Mouse (Mus musculus) MEL (cell line): ENCODE results near the gene Wdr70. TPM values are rescaled to one million over a fixed set of nuclear protein-coding genes. Genes with fewer than 3 reads are reported as not detected.

Experiments
- DNase-seq: peaks from one replicate; pipeline ENCODE4 v3.0.0; 2011; ENCODE audit warnings: low read depth, low spot score
- H3K27ac ChIP-seq: 2 replicates; pipeline ENCODE4 v1.5.1; 2012; ENCODE audit warnings: low read depth, mild to moderate bottlenecking, control low read depth, low read length, moderate library complexity; ENCODE audit not compliant: control insufficient read depth
- H3K27me3 ChIP-seq, 2 experiments: fragments of 150-350 bp in 1 of 2; sonication (generic) in 1 of 2; 2 replicates each; pipeline ENCODE4 v1.6.1; 2012; ENCODE audit warnings: low read length in 2 of 2, mild to moderate bottlenecking in 2 of 2, improper control_type of control experiment in 1 of 2, moderate library complexity in 1 of 2; ENCODE audit not compliant: insufficient read depth in 2 of 2, control insufficient read depth in 1 of 2
- H3K36me3 ChIP-seq, 2 experiments: 2 replicates each; pipeline ENCODE4 v1.6.1; 2012 to 2014; ENCODE audit warnings: low read length in 2 of 2, improper control_type of control experiment in 1 of 2, inconsistent platforms in 1 of 2, mild to moderate bottlenecking in 1 of 2; ENCODE audit not compliant: insufficient read depth in 2 of 2, control insufficient read depth in 1 of 2
- H3K4me1 ChIP-seq, 2 experiments: fragments of 150-350 bp in 1 of 2; sonication (generic) in 1 of 2; 2 replicates each; pipeline ENCODE4 v1.6.1; 2012; ENCODE audit warnings: low read length in 2 of 2, improper control_type of control experiment in 1 of 2, mild to moderate bottlenecking in 1 of 2; ENCODE audit not compliant: insufficient read depth in 2 of 2, control insufficient read depth in 1 of 2
- H3K4me3 ChIP-seq, 2 experiments: fragments of 150-350 bp in 1 of 2; sonication (generic) in 1 of 2; 2 replicates each; pipeline ENCODE4 v1.5.1; 2012; ENCODE audit warnings: low read depth in 2 of 2, low read length in 2 of 2, mild to moderate bottlenecking in 2 of 2, moderate library complexity in 2 of 2, control low read depth in 1 of 2, improper control_type of control experiment in 1 of 2; ENCODE audit not compliant: control insufficient read depth in 1 of 2, insufficient read depth in 1 of 2
- H3K79me2 ChIP-seq: 2 replicates; pipeline ENCODE4 v1.6.1; 2012; ENCODE audit warnings: mild to moderate bottlenecking, low read length, moderate library complexity; ENCODE audit not compliant: control insufficient read depth, poor library complexity, insufficient read depth
- H3K9ac ChIP-seq: 2 replicates; pipeline ENCODE4 v1.6.1; 2012; ENCODE audit warnings: low read depth, mild to moderate bottlenecking, control low read depth, low read length, moderate library complexity; ENCODE audit not compliant: control insufficient read depth, poor library complexity, severe bottlenecking
- H3K9me3 ChIP-seq: fragments of 150-350 bp; sonication (generic); replicated peaks from 2 replicates; pipeline ENCODE4 v1.6.1; 2012; ENCODE audit warnings: mild to moderate bottlenecking, low read length, improper control_type of control experiment, moderate library complexity; ENCODE audit not compliant: insufficient read depth
- BHLHE40 ChIP-seq: IDR thresholded peaks from 2 replicates; pipeline ENCODE4 v1.6.1; 2012; ENCODE audit warnings: low read depth, mild to moderate bottlenecking, inconsistent platforms, low read length, improper control_type of control experiment, borderline replicate concordance
- CHD1 ChIP-seq: IDR thresholded peaks from 2 replicates; pipeline ENCODE4 v1.6.1; 2012; ENCODE audit warnings: low read depth, mild to moderate bottlenecking, inconsistent platforms, low read length, improper control_type of control experiment
- CTCF ChIP-seq, 3 experiments: IDR thresholded peaks in 2 of 3; conservative IDR thresholded peaks in 1 of 3; 2 replicates each; pipeline ENCODE4 v1.5.1; 2011 to 2012; ENCODE audit warnings: low read length in 3 of 3, low read depth in 2 of 3, mild to moderate bottlenecking in 2 of 3, improper control_type of control experiment in 1 of 3, inconsistent platforms in 1 of 3, mixed read lengths in 1 of 3, moderate library complexity in 1 of 3; ENCODE audit not compliant: control insufficient read depth in 1 of 3, insufficient read depth in 1 of 3, poor library complexity in 1 of 3, severe bottlenecking in 1 of 3
- E2F4 ChIP-seq: IDR thresholded peaks from 2 replicates; pipeline ENCODE4 v1.6.1; 2011; ENCODE audit warnings: low read depth, low read length, improper control_type of control experiment, borderline replicate concordance
- ELF1 ChIP-seq: IDR thresholded peaks from 2 replicates; pipeline ENCODE4 v1.6.1; 2014; ENCODE audit warnings: low read depth, mild to moderate bottlenecking, inconsistent platforms, low read length, improper control_type of control experiment, moderate library complexity
- GABPA ChIP-seq: IDR thresholded peaks from 2 replicates; pipeline ENCODE4 v1.6.1; 2012; ENCODE audit warnings: low read depth, mild to moderate bottlenecking, inconsistent platforms, low read length, improper control_type of control experiment, moderate library complexity
- GATA1 ChIP-seq: IDR thresholded peaks from 2 replicates; pipeline ENCODE4 v1.6.1; 2011; ENCODE audit warnings: low read depth, low read length, improper control_type of control experiment
- HCFC1 ChIP-seq: IDR thresholded peaks from 2 replicates; pipeline ENCODE4 v1.6.1; 2012; ENCODE audit warnings: low read depth, mild to moderate bottlenecking, inconsistent platforms, low read length, improper control_type of control experiment, moderate library complexity
- KAT2A ChIP-seq: conservative IDR thresholded peaks from 2 replicates; pipeline ENCODE4 v1.6.1; 2012; ENCODE audit warnings: low read depth, low read length, improper control_type of control experiment, inconsistent platforms
- MAFK ChIP-seq: IDR thresholded peaks from 2 replicates; pipeline ENCODE4 v1.6.1; 2011; ENCODE audit warnings: low read depth, mild to moderate bottlenecking, low read length, improper control_type of control experiment, borderline replicate concordance
- MAX ChIP-seq: IDR thresholded peaks from 2 replicates; pipeline ENCODE4 v1.6.1; 2011; ENCODE audit warnings: low read length, improper control_type of control experiment
- MAZ ChIP-seq: IDR thresholded peaks from 2 replicates; pipeline ENCODE4 v1.6.1; 2012; ENCODE audit warnings: low read depth, mild to moderate bottlenecking, inconsistent platforms, low read length, improper control_type of control experiment
- MEF2A ChIP-seq: IDR thresholded peaks from 2 replicates; pipeline ENCODE4 v1.6.1; 2014; ENCODE audit warnings: low read depth, mild to moderate bottlenecking, inconsistent platforms, low read length, improper control_type of control experiment; ENCODE audit not compliant: poor library complexity, insufficient replicate concordance, severe bottlenecking; ENCODE audit errors: extremely low read depth
- MXI1 ChIP-seq: IDR thresholded peaks from 2 replicates; pipeline ENCODE4 v1.6.1; 2011; ENCODE audit warnings: mild to moderate bottlenecking, low read depth, low read length, improper control_type of control experiment
- MYB ChIP-seq: IDR thresholded peaks from 2 replicates; pipeline ENCODE4 v1.6.1; 2011; ENCODE audit warnings: mild to moderate bottlenecking, low read depth, low read length, improper control_type of control experiment
- MYC ChIP-seq: IDR thresholded peaks from 2 replicates; pipeline ENCODE4 v1.6.1; 2011; ENCODE audit warnings: low read depth, mild to moderate bottlenecking, low read length, improper control_type of control experiment, moderate library complexity
- NELFE ChIP-seq: IDR thresholded peaks from 2 replicates; pipeline ENCODE4 v1.6.1; 2011; ENCODE audit warnings: low read depth, low read length, improper control_type of control experiment
- NRF1 ChIP-seq: IDR thresholded peaks from 2 replicates; pipeline ENCODE4 v1.6.1; 2014; ENCODE audit warnings: low read depth, mild to moderate bottlenecking, inconsistent platforms, low read length, improper control_type of control experiment, moderate library complexity; ENCODE audit not compliant: poor library complexity, insufficient read depth, severe bottlenecking
- POLR2A ChIP-seq, 2 experiments: IDR thresholded peaks; 2 replicates each; pipeline ENCODE4 v1.6.1; 2011 to 2012; ENCODE audit warnings: low read length in 2 of 2, mild to moderate bottlenecking in 2 of 2, control low read depth in 1 of 2, improper control_type of control experiment in 1 of 2, low read depth in 1 of 2, moderate library complexity in 1 of 2; ENCODE audit not compliant: control insufficient read depth in 1 of 2, insufficient read depth in 1 of 2, poor library complexity in 1 of 2
- POLR2AphosphoS2 ChIP-seq: IDR thresholded peaks from 2 replicates; pipeline ENCODE4 v1.6.1; 2011; ENCODE audit warnings: low read length, improper control_type of control experiment
- POLR2AphosphoS5 ChIP-seq: IDR thresholded peaks from 2 replicates; pipeline ENCODE4 v1.6.1; 2012; ENCODE audit warnings: low read depth, borderline replicate concordance, mild to moderate bottlenecking, inconsistent platforms, low read length, moderate library complexity, mixed read lengths
- RCOR1 ChIP-seq: IDR thresholded peaks from 2 replicates; pipeline ENCODE4 v1.6.1; 2012; ENCODE audit warnings: low read depth, mild to moderate bottlenecking, inconsistent platforms, low read length, improper control_type of control experiment
- SIN3A ChIP-seq: IDR thresholded peaks from 2 replicates; pipeline ENCODE4 v1.6.1; 2012; ENCODE audit warnings: low read length, improper control_type of control experiment, inconsistent platforms
- SMC3 ChIP-seq: IDR thresholded peaks from 2 replicates; pipeline ENCODE4 v1.6.1; 2011; ENCODE audit warnings: low read depth, low read length, improper control_type of control experiment
- TBP ChIP-seq: IDR thresholded peaks from 2 replicates; pipeline ENCODE4 v1.8.0; 2011; ENCODE audit warnings: low read depth, low read length, improper control_type of control experiment
- TCF12 ChIP-seq: IDR thresholded peaks from 2 replicates; pipeline ENCODE4 v1.6.1; 2014; ENCODE audit warnings: low read depth, mild to moderate bottlenecking, inconsistent platforms, low read length, improper control_type of control experiment, moderate library complexity
- USF1 ChIP-seq: IDR thresholded peaks from 2 replicates; pipeline ENCODE4 v1.6.1; 2014; ENCODE audit warnings: low read depth, mild to moderate bottlenecking, inconsistent platforms, low read length, improper control_type of control experiment, moderate library complexity
- ZKSCAN1 ChIP-seq: IDR thresholded peaks from 2 replicates; pipeline ENCODE4 v1.6.1; 2012; ENCODE audit warnings: low read depth, mild to moderate bottlenecking, inconsistent platforms, low read length, improper control_type of control experiment, moderate library complexity
- ZMIZ1 ChIP-seq: IDR thresholded peaks from 2 replicates; pipeline ENCODE4 v1.6.1; 2012; ENCODE audit warnings: low read depth, mild to moderate bottlenecking, inconsistent platforms, low read length, improper control_type of control experiment, moderate library complexity
- polyA plus RNA-seq, 2 experiments: library from polyadenylated mRNA; stranded (reverse) in 1 of 2; unstranded in 1 of 2; fragments of >175 nt in 1 of 2; fragments of >200 nt in 1 of 2; gene quantifications; 2 replicates each; pipeline versions ENCODE4 v1.2.1 to v1.2.4; 2012; ENCODE audit warnings: low replicate concordance in 2 of 2, low read depth in 1 of 2; ENCODE audit not compliant: insufficient read length in 2 of 2, insufficient read depth in 1 of 2, missing spikeins in 1 of 2
- total RNA-seq: library from RNA; depleted of rRNA; stranded (reverse); fragments of 300-350 nt; gene quantifications from 2 replicates; pipeline ENCODE4 v1.2.3, GENCODE M21; 2012

The Wdr70 gene
- total and polyA plus RNA-seq, 3 experiments: 40.7 to 48.8 TPM; not detected in 1

GRCm38 (mm10) chr15:7921124-7921523, 177.9 kb downstream of the Wdr70 start:
- H3K4me3 ChIP-seq: no peak overlapping the region
- H3K9me3 ChIP-seq: no peaks in the 10 kb centered on the region
- H3K27ac ChIP-seq: no peak overlapping the region

GRCm38 (mm10) chr15:7906491-7907035, 192.4 kb downstream of the Wdr70 start:
- Histone ChIP-seq H3K27ac (no peak overlapping the region), H3K4me1 (no peaks in the 10 kb centered on the region), H3K27me3 (no peaks in the 10 kb centered on the region), H3K9me3 (no peaks in the 10 kb centered on the region), H3K9ac (no peak overlapping the region), H3K79me2 (no peaks in the 10 kb centered on the region), H3K36me3 (no peaks in the 10 kb centered on the region), H3K4me3 (no peak overlapping the region)
- TF ChIP-seq TBP (no peak), BHLHE40 (no peak), MYC (no peak), CHD1 (no peak), POLR2AphosphoS5 (no peak), ZKSCAN1 (no peak), MYB (no peak), MAZ (no peak), ZMIZ1 (no peak), NRF1 (no peak), HCFC1 (no peak), RCOR1 (no peak), POLR2A (IDR thresholded peaks at IDR 0.05; ENCODE audit: control insufficient read depth in 1 of 2, insufficient read depth in 1 of 2, low read depth in 1 of 2, low read length in 2 of 2, poor library complexity in 1 of 2) (no peak), SIN3A (no peak), MAX (no peak), USF1 (no peak)
- no peak for DNase-seq

More at GRCm38 (mm10) chr15:7921124-7921523, 177.9 kb downstream of the Wdr70 start:
- Histone ChIP-seq H3K9ac (no peak overlapping the region), H3K4me1 (no peaks in the 10 kb centered on the region), H3K27me3 (no peaks in the 10 kb centered on the region), H3K36me3 (no peaks in the 10 kb centered on the region; a peak in 2 of 4 replicates), H3K79me2 (no peaks in the 10 kb centered on the region)
- TF ChIP-seq MYB (no peak), TCF12 (no peak), KAT2A (no peak), ELF1 (no peak), E2F4 (no peak), MEF2A (no peak), SMC3 (no peak), MXI1 (no peak), BHLHE40 (no peak), CTCF (IDR thresholded peaks at IDR 0.05 in 2 of 3, conservative IDR thresholded peaks at IDR 0.05 in 1 of 3; ENCODE audit: control insufficient read depth in 1 of 3, insufficient read depth in 1 of 3, low read depth in 2 of 3, low read length in 3 of 3, poor library complexity in 1 of 3, severe bottlenecking in 1 of 3) (no peak), NELFE (no peak), GATA1 (no peak), POLR2AphosphoS2 (no peak), MAFK (no peak), GABPA (no peak)
- no peak for DNase-seq
